11 mouse cellular contexts compared by ENCODE assay signal in genomic region chr10:80836949-80837379, GRCm38 (mm10). TPM values are rescaled to one million over a fixed set of nuclear protein-coding genes. Genes with fewer than 3 reads are reported as not detected.
DNase-seq lines count a peak whose midpoint lies in the region; ATAC-seq and TF ChIP-seq lines count a peak whose summit lies in the region.
"Had no signal": no experiment of that assay in that cellular context is flagged by ENCODE, and none has a peak within 500 bp of the region (broad histone marks: within the 10 kb centered on the region; RNA-seq: fewer than 3 reads in every experiment).

No protein-coding gene starts in this region.

- H3K36me3 ChIP-seq in intestine, embryonic 15.5 days: no peaks in the 10 kb centered on the region
- no peaks in the 10 kb centered on the region for H3K36me3 ChIP-seq in intestine, postnatal 0 days (ENCODE audit: control insufficient read depth, insufficient read depth)
- no peaks in the 10 kb centered on the region for H3K36me3 ChIP-seq in embryonic facial prominence, embryonic 14.5 days (ENCODE audit: control insufficient read depth, insufficient read depth, low read length)
- H3K36me3 ChIP-seq: limb, embryonic 12.5 days had no signal

- H3K27ac ChIP-seq in gastrocnemius, adult 2 months: peak overlapping the region; percentile 86
- no peak overlapping the region for H3K27ac ChIP-seq in intestine, embryonic 15.5 days
- no peak overlapping the region for H3K27ac ChIP-seq in intestine, postnatal 0 days (ENCODE audit: low read depth, low read length)
- peak overlapping the region; percentile 45 for H3K27ac ChIP-seq in cerebellum, adult 2 months (ENCODE audit: insufficient read depth, low read length)
- H3K27ac ChIP-seq in embryonic facial prominence, embryonic 14.5 days (replicated peaks; ENCODE audit: low read depth, low read length): no peak overlapping the region
- H3K27ac ChIP-seq: kidney, postnatal 0 days; limb, embryonic 12.5 days had no signal

- peaks cover 55% of the 10 kb centered on the region for H3K27me3 ChIP-seq in intestine, embryonic 15.5 days (replicated peaks)
- H3K27me3 ChIP-seq in intestine, postnatal 0 days (replicated peaks; ENCODE audit: control insufficient read depth, insufficient read depth, low read length): peaks cover 39% of the 10 kb centered on the region
- H3K27me3 ChIP-seq in cerebellum, adult 2 months (ENCODE audit: control insufficient read depth, insufficient read depth, low read length): no peaks in the 10 kb centered on the region
- peaks cover 25% of the 10 kb centered on the region for H3K27me3 ChIP-seq in embryonic facial prominence, embryonic 14.5 days (replicated peaks; ENCODE audit: control insufficient read depth, insufficient read depth, low read length)

- H3K4me1 ChIP-seq in intestine, embryonic 15.5 days (replicated peaks): 0 out of 2 replicates have a peak, but pooled peaks cover 3% of the 10 kb centered on the region
- no peaks in the 10 kb centered on the region for H3K4me1 ChIP-seq in intestine, postnatal 0 days (replicated peaks; ENCODE audit: control insufficient read depth, insufficient read depth, low read length)
- peaks cover 68% of the 10 kb centered on the region for H3K4me1 ChIP-seq in cerebellum, adult 2 months (ENCODE audit: control insufficient read depth, insufficient read depth, low read length)
- H3K4me1 ChIP-seq in embryonic facial prominence, embryonic 14.5 days (ENCODE audit: control insufficient read depth, insufficient read depth, low read length): no peaks in the 10 kb centered on the region

- H3K4me3 ChIP-seq in gastrocnemius, adult 2 months: no peak overlapping the region; the same call in 1 of the 2 replicates
- H3K4me3 ChIP-seq in intestine, embryonic 15.5 days (replicated peaks): no peak overlapping the region
- no peak overlapping the region for H3K4me3 ChIP-seq in intestine, postnatal 0 days (ENCODE audit: low read depth, low read length)
- H3K4me3 ChIP-seq in cerebellum, adult 2 months (replicated peaks; ENCODE audit: insufficient read depth, low read depth, low read length): no peak overlapping the region
- no peak overlapping the region for H3K4me3 ChIP-seq in embryonic facial prominence, embryonic 14.5 days (ENCODE audit: low read depth, low read length)
- H3K4me3 ChIP-seq: limb, embryonic 12.5 days had no signal

- DNase-seq in gastrocnemius, adult 2 months: peak; percentile 78
- no peak for DNase-seq in gastrocnemius, postnatal 36 days
- DNase-seq in cerebellum, adult 2 months: peak; percentile 61 to 68
- peak; percentile 26 for DNase-seq in embryonic facial prominence, embryonic 14.5 days (ENCODE audit: low spot score)
- DNase-seq: liver, postnatal 0 days had no signal

- ATAC-seq in intestine, embryonic 15.5 days: peak; percentile 16; the same call in 1 of the 2 replicates
- ATAC-seq in intestine, postnatal 0 days: no peak
- ATAC-seq in embryonic facial prominence, embryonic 14.5 days (ENCODE audit: low read depth): no peak
- no peak for ATAC-seq in monocyte, adult 5-6 weeks (replicated peaks; ENCODE audit: insufficient number of reproducible peaks, low FRiP score, low TSS enrichment, poor library complexity, severe bottlenecking)
- ATAC-seq: liver, postnatal 0 days had no signal

- no peak overlapping the region for H3K9ac ChIP-seq in intestine, embryonic 15.5 days
- H3K9ac ChIP-seq in intestine, postnatal 0 days (ENCODE audit: low read depth, low read length): no peak overlapping the region
- no peak overlapping the region for H3K9ac ChIP-seq in embryonic facial prominence, embryonic 14.5 days (ENCODE audit: low read depth, low read length)
- H3K9ac ChIP-seq: liver, postnatal 0 days had no signal

- intact Hi-C loops in gastrocnemius, adult 2 months (cut with DNase I): no loop called here
- intact Hi-C loops in gastrocnemius, postnatal 36 days (cut with DNase I): no loop called here

- H3K9me3 ChIP-seq in intestine, embryonic 15.5 days: no peaks in the 10 kb centered on the region
- no peaks in the 10 kb centered on the region for H3K9me3 ChIP-seq in intestine, postnatal 0 days (ENCODE audit: control insufficient read depth)
- H3K9me3 ChIP-seq in embryonic facial prominence, embryonic 14.5 days (ENCODE audit: control insufficient read depth, low read length): peaks cover 7% of the 10 kb centered on the region; the same call in 1 of the 2 replicates

- H3K4me2 ChIP-seq in intestine, embryonic 15.5 days (replicated peaks): no peak overlapping the region
- H3K4me2 ChIP-seq in intestine, postnatal 0 days (replicated peaks; ENCODE audit: low read depth): no peak overlapping the region
- H3K4me2 ChIP-seq in embryonic facial prominence, embryonic 14.5 days (ENCODE audit: low read depth, low read length): no peak overlapping the region
- H3K4me2 ChIP-seq: limb, embryonic 12.5 days had no signal

- TF ChIP-seq CTCF in gastrocnemius, adult 2 months (IDR thresholded peaks at IDR 0.05): no peak
- TF ChIP-seq CTCF in intestine, postnatal 0 days (IDR thresholded peaks at IDR 0.05; ENCODE audit: low read depth): no peak
- no peak for TF ChIP-seq CTCF in cerebellum, adult 2 months (IDR thresholded peaks at IDR 0.05; ENCODE audit: borderline replicate concordance, insufficient read depth, low read depth, low read length)

- TF ChIP-seq POLR2A in cerebellum, adult 2 months (IDR thresholded peaks at IDR 0.05; ENCODE audit: borderline replicate concordance, insufficient read depth, low read length): no peak

- WGBS in intestine, embryonic 15.5 days: 42% methylated on average over 7 of the region's 7 CpGs
- 56% methylated on average over 7 of the region's 7 CpGs for WGBS in intestine, postnatal 0 days
- WGBS in cerebellum, adult 2 months: 15% methylated on average over 7 of the region's 7 CpGs
- WGBS in embryonic facial prominence, embryonic 14.5 days: 45% methylated on average over 7 of the region's 7 CpGs

RNA-seq across cellular contexts. Expression of gene Lingo3, which starts 6.9 kb away (rescaled TPM):
- total RNA-seq in gastrocnemius, adult 2 months (2021): 10 to 100 TPM; 10.9 to 11.3 TPM
- 10 to 100 TPM in 1 of 2 experiments, 1 to 10 TPM in 1; 8.4 to 10.3 TPM for total RNA-seq in gastrocnemius, postnatal 36 days (2021)
- polyA plus RNA-seq in intestine, embryonic 15.5 days (2015; fragmentation: Nextera tagmentation; extraction: Ambion mirVana): 0.05 and 0.09 TPM in 2 replicates
- polyA plus RNA-seq in intestine, postnatal 0 days (2015; fragmentation: Nextera tagmentation; extraction: Ambion mirVana): 0.04 TPM in 1 of 2 replicates, not detected in the other
- polyA plus RNA-seq in cerebellum, adult 2 months (2012; rRNA removed): 54.4 and 69.1 TPM in 2 replicates
- 1.2 and 1.3 TPM in 2 replicates for polyA plus RNA-seq in embryonic facial prominence, embryonic 14.5 days (2014; fragmentation: Nextera tagmentation; extraction: Ambion mirVana)
- total RNA-seq in monocyte, adult 5-6 weeks (2017): not detected in 3 replicates
- polyA plus RNA-seq: gonadal fat pad, adult 2 months; liver, postnatal 0 days had no signal

RNA-seq across cellular contexts. Expression of gene Oaz1, which starts 10.5 kb away (rescaled TPM):
- 100 to 1,000 TPM; 579 to 691 TPM for total RNA-seq in gastrocnemius, adult 2 months (2021)
- total RNA-seq in gastrocnemius, postnatal 36 days (2021): 100 to 1,000 TPM; 611 to 682 TPM
- 1,393 and 1,601 TPM in 2 replicates for polyA plus RNA-seq in intestine, embryonic 15.5 days (2015; fragmentation: Nextera tagmentation; extraction: Ambion mirVana)
- polyA plus RNA-seq in intestine, postnatal 0 days (2015; fragmentation: Nextera tagmentation; extraction: Ambion mirVana): 1,008 and 1,019 TPM in 2 replicates
- 776 and 779 TPM in 2 replicates for polyA plus RNA-seq in cerebellum, adult 2 months (2012; rRNA removed)
- polyA plus RNA-seq in embryonic facial prominence, embryonic 14.5 days (2014; fragmentation: Nextera tagmentation; extraction: Ambion mirVana): 1,606 and 1,697 TPM in 2 replicates
- 242 to 281 TPM (median 259 TPM) in 3 replicates for total RNA-seq in monocyte, adult 5-6 weeks (2017)

RNA-seq across cellular contexts. Expression of gene Lsm7, which starts 18.0 kb away (rescaled TPM):
- total RNA-seq in gastrocnemius, adult 2 months (2021): 10 to 100 TPM; 13.5 to 20.0 TPM
- total RNA-seq in gastrocnemius, postnatal 36 days (2021): 10 to 100 TPM; 13.7 to 18.8 TPM
- polyA plus RNA-seq in intestine, embryonic 15.5 days (2015; fragmentation: Nextera tagmentation; extraction: Ambion mirVana): 270 and 286 TPM in 2 replicates
- 129 and 130 TPM in 2 replicates for polyA plus RNA-seq in intestine, postnatal 0 days (2015; fragmentation: Nextera tagmentation; extraction: Ambion mirVana)
- 213 and 215 TPM in 2 replicates for polyA plus RNA-seq in cerebellum, adult 2 months (2012; rRNA removed)
- 303 and 331 TPM in 2 replicates for polyA plus RNA-seq in embryonic facial prominence, embryonic 14.5 days (2014; fragmentation: Nextera tagmentation; extraction: Ambion mirVana)
- total RNA-seq in monocyte, adult 5-6 weeks (2017): 78.9 to 86.7 TPM (median 80.7 TPM) in 3 replicates

RNA-seq across cellular contexts. Expression of gene Sppl2b, which starts 18.1 kb away (rescaled TPM):
- total RNA-seq in gastrocnemius, adult 2 months (2021): 10 to 100 TPM; 11.3 to 18.5 TPM
- total RNA-seq in gastrocnemius, postnatal 36 days (2021): 10 to 100 TPM; 13.6 to 17.6 TPM
- 34.8 and 37.8 TPM in 2 replicates for polyA plus RNA-seq in intestine, embryonic 15.5 days (2015; fragmentation: Nextera tagmentation; extraction: Ambion mirVana)
- 12.9 and 13.4 TPM in 2 replicates for polyA plus RNA-seq in intestine, postnatal 0 days (2015; fragmentation: Nextera tagmentation; extraction: Ambion mirVana)
- polyA plus RNA-seq in cerebellum, adult 2 months (2012; rRNA removed): 123 and 132 TPM in 2 replicates
- 37.6 and 40.8 TPM in 2 replicates for polyA plus RNA-seq in embryonic facial prominence, embryonic 14.5 days (2014; fragmentation: Nextera tagmentation; extraction: Ambion mirVana)
- total RNA-seq in monocyte, adult 5-6 weeks (2017): 8.1 to 18.2 TPM (median 8.2 TPM) in 3 replicates

RNA-seq across cellular contexts. Expression of gene Jsrp1, which starts 23.7 kb away (rescaled TPM):
- 100 to 1,000 TPM; 397 to 414 TPM for total RNA-seq in gastrocnemius, adult 2 months (2021)
- 100 to 1,000 TPM; 387 to 405 TPM for total RNA-seq in gastrocnemius, postnatal 36 days (2021)
- 0.88 and 1.2 TPM in 2 replicates for polyA plus RNA-seq in intestine, embryonic 15.5 days (2015; fragmentation: Nextera tagmentation; extraction: Ambion mirVana)
- polyA plus RNA-seq in intestine, postnatal 0 days (2015; fragmentation: Nextera tagmentation; extraction: Ambion mirVana): 0.35 and 0.42 TPM in 2 replicates
- 0.27 and 0.38 TPM in 2 replicates for polyA plus RNA-seq in cerebellum, adult 2 months (2012; rRNA removed)
- polyA plus RNA-seq in embryonic facial prominence, embryonic 14.5 days (2014; fragmentation: Nextera tagmentation; extraction: Ambion mirVana): 13.0 and 20.3 TPM in 2 replicates
- total RNA-seq in monocyte, adult 5-6 weeks (2017): not detected in 3 replicates
- polyA plus RNA-seq: liver, postnatal 0 days had no signal

Comparison
In these comparisons a context has a peak if more than half of its experiments do, and no peak if none do; other contexts are left out.
1. DNase-seq: peak in gastrocnemius, adult 2 months (single experiment), cerebellum, adult 2 months (2 of 2) and embryonic facial prominence, embryonic 14.5 days (single experiment); none in gastrocnemius, postnatal 36 days (0 of 2).
2. H3K27ac ChIP-seq: peak in gastrocnemius, adult 2 months (single experiment) and cerebellum, adult 2 months (single experiment); none in intestine, embryonic 15.5 days (single experiment), intestine, postnatal 0 days (single experiment) and embryonic facial prominence, embryonic 14.5 days (single experiment).
3. RNA of gene Lingo3, which starts 6.9 kb away (polyA plus RNA-seq): 54.4 to 69.1 TPM in cerebellum, adult 2 months; 1.2 to 1.3 TPM in embryonic facial prominence, embryonic 14.5 days, 0.05 to 0.09 TPM in intestine, embryonic 15.5 days and 0.04 TPM in intestine, postnatal 0 days; every median in the first group is over 10 times any median in the second.